Mouse (Mus musculus) forebrain, embryonic 13.5 days (tissue): ENCODE measurements around the gene Atxn2. TPM values are rescaled to one million over a fixed set of nuclear protein-coding genes. Genes with fewer than 3 reads are reported as not detected.

Experiments used
- ATAC-seq: fragments of 200-750 bp; cut with Nextera tagmentation; 2 replicates; pipeline ENCODE4 v1.8.0; 2017
- H3K27ac ChIP-seq: fragments of 300-500 bp; sonication (generic); 2 replicates; pipeline ENCODE4 v1.5.1; 2015; ENCODE audit warnings: inconsistent platforms, mild to moderate bottlenecking, moderate library complexity
- H3K27me3 ChIP-seq: fragments of 300-500 bp; sonication (generic); 2 replicates; pipeline ENCODE4 v1.6.1; 2015; ENCODE audit warnings: mild to moderate bottlenecking, inconsistent platforms
- H3K36me3 ChIP-seq: fragments of 300-500 bp; sonication (generic); 2 replicates; pipeline ENCODE4 v1.6.1; 2015; ENCODE audit warnings: mild to moderate bottlenecking, inconsistent platforms; ENCODE audit not compliant: poor library complexity, severe bottlenecking
- H3K4me1 ChIP-seq: fragments of 300-500 bp; sonication (generic); 2 replicates; pipeline ENCODE4 v1.6.1; 2015; ENCODE audit warnings: inconsistent platforms
- H3K4me2 ChIP-seq: fragments of 300-500 bp; sonication (generic); 2 replicates; pipeline ENCODE4 v1.6.1; 2015; ENCODE audit warnings: inconsistent platforms, mild to moderate bottlenecking, moderate library complexity
- H3K4me3 ChIP-seq: fragments of 300-500 bp; sonication (generic); 2 replicates; pipeline ENCODE4 v1.5.1; 2015; ENCODE audit warnings: mild to moderate bottlenecking, inconsistent platforms
- H3K9ac ChIP-seq: fragments of 300-500 bp; sonication (generic); 2 replicates; pipeline ENCODE4 v1.6.1; 2015; ENCODE audit warnings: mild to moderate bottlenecking, inconsistent platforms
- H3K9me3 ChIP-seq: fragments of 300-500 bp; sonication (generic); replicated peaks from 2 replicates; pipeline ENCODE4 v1.6.1; 2016; ENCODE audit warnings: inconsistent platforms
- WGBS: fragments of 180-500 bp; shearing (Covaris S2); methylation state at CpG from one replicate; pipeline ENCODE4 v1.1.7; 2015; 5-methylcytosine and 5-hydroxymethylcytosine counted together
- polyA plus RNA-seq: library from polyadenylated mRNA; unstranded; fragments of >200 nt; fragmentation: Nextera tagmentation; extraction: Ambion mirVana; gene quantifications from 2 replicates; pipeline ENCODE4 v1.2.1, GENCODE M21; 2015

Gene Atxn2
- polyA plus RNA-seq, 1 experiment from 2014 or later = 57.2 TPM

DNA sequence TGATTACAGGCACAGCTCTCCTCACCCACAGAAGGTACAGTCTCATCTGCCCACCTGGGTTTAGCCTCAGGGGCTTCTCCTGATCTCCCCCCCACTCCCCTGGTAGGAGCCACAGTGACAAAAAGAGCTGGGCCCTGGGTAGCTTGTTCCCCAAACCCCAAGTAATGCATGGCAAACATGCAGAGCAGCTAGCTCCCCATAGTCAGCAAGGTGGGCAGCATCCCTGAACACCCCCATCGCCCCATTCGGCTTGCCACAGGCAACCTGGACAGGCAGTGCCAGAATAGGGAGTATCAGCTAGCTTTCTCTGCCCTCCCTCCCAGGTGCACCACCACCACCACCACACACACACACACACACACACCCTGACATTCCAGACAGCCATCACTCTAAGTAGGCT lies 122.0 kb downstream of the Atxn2 start:
- H3K9me3 ChIP-seq = no peaks in the 10 kb centered on the region
- WGBS = 94% methylated on average over 2 of the region's 2 CpGs
- 0 out of 2 replicates have a peak overlapping the region, but pooled peaks have one; percentile 1 for H3K4me2 ChIP-seq
- H3K36me3 ChIP-seq = no peaks in the 10 kb centered on the region
- H3K4me3 ChIP-seq = no peak overlapping the region
- no peak for ATAC-seq
- peaks cover 61% of the 10 kb centered on the region for H3K27me3 ChIP-seq
- no peak overlapping the region for H3K9ac ChIP-seq
- H3K27ac ChIP-seq = no peak overlapping the region
- peaks cover 44% of the 10 kb centered on the region for H3K4me1 ChIP-seq

DNA sequence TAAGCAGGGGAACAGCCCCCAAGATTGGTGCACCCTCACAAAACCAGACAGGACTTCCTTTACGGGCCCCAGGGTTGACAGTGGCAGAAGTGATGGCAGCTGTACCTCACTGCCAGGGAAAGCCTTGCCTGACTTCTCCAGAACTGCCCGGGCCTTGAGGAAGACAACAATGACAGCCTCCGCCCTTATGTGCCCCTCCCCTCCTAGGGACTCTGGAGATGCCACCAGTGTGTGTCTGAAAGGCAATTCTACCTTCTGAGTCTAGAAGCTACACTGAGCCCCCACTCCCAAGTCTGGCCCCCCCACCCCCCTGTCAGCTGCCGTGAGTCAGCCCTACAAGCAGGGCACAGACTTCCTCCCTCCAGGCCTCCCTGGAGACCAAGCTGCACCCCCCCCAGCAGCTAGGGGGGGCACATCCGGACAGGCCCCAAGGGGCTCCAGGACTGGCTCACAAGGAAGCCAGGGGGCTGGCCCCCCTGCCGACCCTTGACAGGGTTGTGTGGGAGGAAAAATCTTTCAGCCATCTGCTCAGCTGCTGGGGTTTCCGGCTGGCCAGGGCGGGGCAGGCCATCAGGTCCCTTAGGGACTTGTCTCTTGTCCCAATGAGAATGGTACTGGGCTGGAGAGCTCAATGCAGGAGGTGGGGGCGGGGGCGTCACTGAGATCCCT lies 122.6 kb downstream of the Atxn2 start:
- Histone ChIP-seq H3K9me3 (no peaks in the 10 kb centered on the region), H3K27me3 (peaks cover 61% of the 10 kb centered on the region), H3K36me3 (no peaks in the 10 kb centered on the region), H3K27ac (no peak overlapping the region), H3K4me2 (0 out of 2 replicates have a peak overlapping the region, but pooled peaks have one; percentile 1), H3K4me1 (peaks cover 44% of the 10 kb centered on the region), H3K4me3 (no peak overlapping the region), H3K9ac (no peak overlapping the region)
- 69% methylated on average over 10 of the region's 10 CpGs for WGBS
- ATAC-seq = no peak

DNA sequence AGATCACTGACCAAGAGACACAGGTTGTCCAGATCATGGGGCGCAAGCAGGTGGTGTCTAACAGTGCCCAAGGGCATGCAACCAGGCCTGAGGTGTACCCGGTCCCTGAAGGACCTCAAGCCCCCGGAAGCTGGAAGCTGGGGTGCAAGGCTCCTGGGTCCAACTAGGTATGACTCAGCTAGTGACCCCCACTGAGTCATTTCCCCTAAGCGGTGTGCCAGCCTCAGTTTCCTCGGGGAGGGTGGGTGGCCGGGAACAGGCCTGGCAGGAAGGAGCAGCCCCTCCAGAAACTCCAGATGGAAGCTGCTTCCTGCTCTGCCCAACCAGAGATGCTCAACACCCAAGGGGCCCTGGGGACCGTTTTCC lies 123.1 kb downstream of the Atxn2 start:
- Histone ChIP-seq H3K9ac (no peak overlapping the region), H3K27ac (no peak overlapping the region), H3K4me3 (no peak overlapping the region), H3K4me2 (no peak overlapping the region), H3K27me3 (peaks cover 63% of the 10 kb centered on the region), H3K4me1 (peaks cover 42% of the 10 kb centered on the region), H3K36me3 (no peaks in the 10 kb centered on the region), H3K9me3 (no peaks in the 10 kb centered on the region)
- no peak for ATAC-seq
- 84% methylated on average over 7 of the region's 7 CpGs for WGBS

DNA sequence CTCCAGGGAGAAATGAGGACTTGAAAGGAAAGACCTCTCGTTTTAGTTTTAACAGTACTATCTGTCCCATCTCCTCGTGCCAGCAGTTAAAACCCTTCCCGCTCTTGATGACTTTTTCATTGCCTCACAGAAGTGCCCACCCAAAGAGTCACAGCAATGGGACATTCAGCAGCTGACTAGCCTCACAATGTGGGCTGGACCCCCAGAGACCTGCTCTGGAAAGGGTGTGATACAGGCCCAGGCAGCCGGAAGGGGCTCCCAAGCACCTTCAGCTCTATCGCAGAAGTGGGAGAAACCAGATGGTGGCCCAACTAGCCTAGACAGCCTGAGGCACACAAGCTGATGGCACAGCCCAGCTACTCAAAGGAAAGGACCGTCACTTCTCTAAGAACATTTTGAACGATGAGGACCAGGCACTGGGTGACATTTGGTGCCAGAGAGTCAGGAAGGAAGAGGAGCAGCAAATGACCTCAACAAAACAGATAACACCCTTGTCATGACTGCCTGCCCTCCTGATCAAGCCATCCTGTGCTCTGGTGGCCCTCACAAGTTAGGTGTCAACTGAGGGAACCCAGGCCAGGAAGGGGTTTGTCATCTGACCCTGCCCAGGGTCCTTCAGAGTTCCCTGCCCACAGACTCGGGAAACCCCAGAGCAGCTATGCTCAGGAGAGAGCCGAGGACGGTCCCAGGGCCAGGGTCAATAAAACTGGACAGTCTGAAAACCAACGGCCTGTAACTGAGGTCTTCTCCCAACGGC lies 124.0 kb downstream of the Atxn2 start:
- peak overlapping the region; percentile 69 for H3K4me3 ChIP-seq
- 51% methylated on average over 12 of the region's 12 CpGs for WGBS
- H3K4me1 ChIP-seq = peaks cover 39% of the 10 kb centered on the region
- H3K9me3 ChIP-seq = no peaks in the 10 kb centered on the region
- no peak for ATAC-seq
- H3K9ac ChIP-seq = peak overlapping the region; percentile 77
- H3K27me3 ChIP-seq = peaks cover 60% of the 10 kb centered on the region
- H3K36me3 ChIP-seq = no peaks in the 10 kb centered on the region
- no peak overlapping the region for H3K27ac ChIP-seq
- peak overlapping the region; percentile 94 for H3K4me2 ChIP-seq

DNA sequence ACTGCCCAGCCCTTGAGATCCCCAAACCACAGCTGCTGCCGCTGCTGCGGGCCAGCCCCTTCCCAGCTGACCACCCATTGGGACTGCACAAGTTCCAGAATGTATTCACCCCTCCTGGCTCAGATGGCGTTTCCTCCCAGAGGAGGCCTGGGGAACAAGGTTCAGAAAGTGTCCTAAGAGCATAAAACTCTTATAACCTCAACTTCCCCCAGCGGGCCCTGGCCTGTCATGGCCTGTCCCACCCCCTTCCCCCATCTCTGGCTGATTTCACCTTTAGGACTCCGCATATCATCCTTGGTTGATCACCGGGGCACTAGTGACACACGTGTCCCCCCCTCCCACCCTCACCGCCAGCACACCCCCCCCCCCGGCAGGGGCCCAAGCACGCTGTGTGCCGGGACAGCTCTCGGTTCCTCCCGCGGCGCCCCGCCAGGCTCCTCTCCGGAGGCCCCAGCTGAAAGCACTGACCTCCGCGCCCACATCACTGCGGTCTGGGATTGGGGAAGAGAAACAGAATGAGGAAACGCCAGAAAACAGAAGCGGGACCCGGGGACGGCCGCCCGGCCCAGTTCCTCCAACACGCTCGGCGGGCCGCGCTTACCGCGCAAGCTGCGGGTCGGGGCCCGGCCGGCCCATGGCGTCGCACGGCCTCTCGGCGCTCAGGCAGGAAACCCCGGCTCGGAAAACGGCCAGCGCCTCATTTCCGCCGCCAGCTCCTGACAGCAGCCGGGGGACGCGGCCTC lies 125.0 kb downstream of the Atxn2 start:
- ATAC-seq = peak; percentile 23
- Histone ChIP-seq H3K4me2 (peak overlapping the region; percentile 94), H3K36me3 (no peaks in the 10 kb centered on the region), H3K27ac (no peak overlapping the region; the same call in 1 of the 2 replicates), H3K9ac (peak overlapping the region; percentile 77), H3K4me1 (peaks cover 39% of the 10 kb centered on the region), H3K4me3 (peak overlapping the region; percentile 69), H3K27me3 (peaks cover 61% of the 10 kb centered on the region), H3K9me3 (no peaks in the 10 kb centered on the region)
- WGBS = 0% methylated on average over 51 of the region's 51 CpGs

DNA sequence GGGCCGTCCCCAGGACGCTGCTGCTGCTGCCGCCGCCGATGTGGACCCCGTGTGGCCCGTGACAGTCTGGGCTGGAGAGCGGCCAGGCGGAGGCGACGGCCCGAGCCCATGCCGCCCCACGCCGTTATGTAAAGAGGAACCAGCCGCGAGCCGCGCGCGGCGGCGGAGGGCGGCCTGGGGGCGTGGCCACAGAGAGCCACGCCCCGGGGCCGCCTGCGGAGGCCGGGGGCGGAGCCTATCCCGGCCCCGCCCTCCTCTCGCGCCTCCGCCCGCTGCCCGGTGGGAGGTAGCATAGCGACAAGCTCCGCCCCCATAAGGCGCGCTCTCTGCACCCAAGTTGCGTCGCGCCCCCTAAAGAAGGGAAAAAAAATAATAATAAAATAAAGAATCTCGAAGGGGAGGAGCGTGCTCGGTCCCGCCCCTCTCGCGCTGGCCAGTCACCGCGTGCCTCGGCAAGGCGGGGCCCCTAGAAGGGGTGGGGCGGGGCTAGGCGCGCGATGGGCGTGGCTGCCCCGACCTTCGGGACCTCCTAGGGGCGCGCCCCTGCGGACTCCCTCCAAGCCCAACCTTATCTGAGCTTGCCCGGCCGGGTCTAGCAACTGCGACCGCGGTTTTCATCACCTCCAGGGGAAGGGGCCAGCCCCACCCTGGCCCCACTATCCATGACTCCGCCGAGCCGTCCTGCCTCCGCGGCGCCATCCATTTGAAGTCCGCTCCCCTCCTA lies 125.7 kb downstream of the Atxn2 start:
- peak overlapping the region; percentile 77 for H3K9ac ChIP-seq
- H3K9me3 ChIP-seq = no peaks in the 10 kb centered on the region; the same call in 1 of the 2 replicates
- ATAC-seq = peak; percentile 75
- H3K27ac ChIP-seq = no peak overlapping the region; the same call in 1 of the 2 replicates
- under 1% methylated on average over 59 of the region's 77 CpGs for WGBS
- H3K36me3 ChIP-seq = no peaks in the 10 kb centered on the region
- H3K4me1 ChIP-seq = peaks cover 39% of the 10 kb centered on the region
- peak overlapping the region; percentile 94 for H3K4me2 ChIP-seq
- H3K4me3 ChIP-seq = peak overlapping the region; percentile 69
- H3K27me3 ChIP-seq = peaks cover 68% of the 10 kb centered on the region

DNA sequence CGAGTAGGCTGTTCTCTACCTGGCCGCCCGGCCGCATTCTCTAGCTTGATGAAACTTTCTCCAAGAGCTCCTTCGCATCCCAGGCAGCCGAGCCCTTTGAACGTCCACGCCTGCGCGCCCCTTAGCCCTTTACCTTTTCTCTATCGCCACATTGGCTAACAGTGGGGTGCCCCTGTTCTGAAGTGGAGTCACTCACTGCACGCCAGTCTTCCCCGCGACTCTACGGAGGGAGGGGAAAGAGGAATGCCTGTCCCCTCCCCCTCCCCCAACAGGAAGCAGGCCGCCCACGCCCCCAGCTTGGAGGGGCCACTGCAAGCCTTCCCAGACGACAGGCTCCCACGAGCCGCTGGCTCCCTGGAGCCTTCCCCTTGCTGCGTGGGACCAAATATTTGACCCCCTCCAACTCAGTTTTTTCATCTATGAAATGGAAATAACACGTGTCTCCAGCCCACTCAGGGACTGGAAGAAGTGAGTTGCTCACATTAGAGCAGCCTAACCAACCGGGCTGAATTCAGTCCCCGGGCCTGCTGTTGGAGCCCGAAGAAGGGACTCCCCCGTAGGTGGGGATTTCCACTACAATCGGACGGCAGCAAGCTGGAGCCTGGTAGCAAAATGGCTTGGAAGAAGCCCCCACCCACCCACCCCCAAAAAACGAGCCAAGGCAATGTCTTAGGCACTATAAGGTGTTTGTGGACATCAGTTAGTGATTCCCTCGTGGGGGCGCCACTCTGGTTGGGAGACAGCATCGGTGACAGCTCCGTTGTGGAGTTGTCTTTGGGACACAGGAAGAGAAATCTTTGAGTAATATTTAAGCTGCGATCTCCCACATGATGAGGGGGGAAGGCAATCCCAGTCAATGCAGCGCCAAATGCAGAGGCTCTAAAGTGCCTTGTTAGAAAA lies 126.6 kb downstream of the Atxn2 start, which contains the start of gene Sh2b3:
Gene Sh2b3, minus strand, starts transcription at position 206 of the 900 bp plus-strand sequence.
- H3K4me1 ChIP-seq = peaks cover 46% of the 10 kb centered on the region
- no peak within 1 kb of the TSS; the same call in 1 of the 2 replicates for H3K27ac ChIP-seq
- WGBS = 1% methylated on average over 35 of the region's 35 CpGs
- peak; percentile 12; the same call in 1 of the 2 replicates for ATAC-seq
- H3K9me3 ChIP-seq = no peaks in the 10 kb centered on the region; the same call in 1 of the 2 replicates
- peak within 1 kb of the TSS; percentile 69 for H3K4me3 ChIP-seq
- peak within 1 kb of the TSS; percentile 94 for H3K4me2 ChIP-seq
- H3K36me3 ChIP-seq = no peaks in the 10 kb centered on the region
- H3K9ac ChIP-seq = peak within 1 kb of the TSS; percentile 77
- H3K27me3 ChIP-seq = peaks cover 76% of the 10 kb centered on the region

DNA sequence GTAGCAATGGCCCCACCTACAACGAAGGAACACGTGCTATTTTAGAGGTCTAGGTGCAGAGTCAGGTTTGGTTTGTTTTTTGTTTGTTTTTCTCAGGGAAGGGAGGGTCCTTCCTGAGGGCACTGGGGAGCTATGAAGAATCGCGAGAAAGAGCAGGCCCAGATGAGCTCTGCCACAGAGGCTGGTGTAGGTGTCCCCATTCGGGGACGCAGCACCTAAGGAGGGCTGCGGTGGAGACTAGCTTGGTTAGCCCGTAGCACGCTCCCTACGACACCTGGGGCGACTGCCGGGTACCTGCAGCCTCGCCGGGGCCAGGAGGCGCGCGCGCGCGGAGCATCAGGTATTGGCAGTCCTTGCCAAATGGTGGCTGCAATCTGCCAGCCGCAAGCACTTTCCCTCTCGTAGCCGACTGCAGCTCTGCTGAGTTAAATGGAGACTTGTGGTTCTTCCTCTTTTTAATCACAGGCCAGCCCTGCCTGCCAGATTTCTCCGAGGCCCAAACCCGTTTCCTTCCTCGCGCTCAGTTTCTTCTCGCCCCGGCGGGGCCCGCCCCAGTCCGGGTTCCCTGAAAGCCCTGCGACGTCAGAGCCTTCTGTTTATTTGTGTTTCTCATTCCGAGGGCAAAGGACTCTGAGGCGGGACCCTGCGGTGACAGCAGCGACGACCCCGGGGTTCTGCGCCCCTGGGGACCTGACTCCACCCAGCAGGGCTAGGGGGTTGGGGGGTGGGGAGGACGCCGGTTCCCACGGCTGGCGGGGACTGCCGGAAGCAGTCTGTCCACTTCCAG lies 127.4 kb downstream of the Atxn2 start:
- Histone ChIP-seq H3K36me3 (no peaks in the 10 kb centered on the region), H3K27ac (no peak overlapping the region), H3K4me2 (peak overlapping the region; percentile 94), H3K9me3 (no peaks in the 10 kb centered on the region; the same call in 1 of the 2 replicates), H3K9ac (peak overlapping the region; percentile 51), H3K4me3 (peak overlapping the region; percentile 34), H3K27me3 (peaks cover 83% of the 10 kb centered on the region), H3K4me1 (peaks cover 52% of the 10 kb centered on the region)
- ATAC-seq = no peak
- WGBS = 1% methylated on average over 46 of the region's 46 CpGs

DNA sequence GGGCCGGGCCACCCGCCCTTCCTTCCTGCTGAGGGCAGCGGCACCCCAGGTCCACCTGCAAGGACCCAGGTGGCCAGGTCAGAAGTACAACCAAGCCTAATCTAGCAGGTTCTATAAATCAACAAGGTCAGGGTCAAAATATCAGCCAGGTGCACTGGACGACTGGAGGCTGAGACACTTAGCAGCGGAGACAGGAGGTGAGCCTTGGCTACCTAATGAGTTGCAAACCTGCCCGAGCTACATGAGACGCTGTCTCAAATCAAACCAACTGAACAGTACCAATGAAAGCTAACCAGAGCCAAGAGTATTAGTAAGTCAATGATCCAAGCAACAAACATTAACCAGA lies 128.0 kb downstream of the Atxn2 start:
- Histone ChIP-seq H3K27me3 (peaks cover 86% of the 10 kb centered on the region), H3K4me1 (peaks cover 52% of the 10 kb centered on the region)

DNA sequence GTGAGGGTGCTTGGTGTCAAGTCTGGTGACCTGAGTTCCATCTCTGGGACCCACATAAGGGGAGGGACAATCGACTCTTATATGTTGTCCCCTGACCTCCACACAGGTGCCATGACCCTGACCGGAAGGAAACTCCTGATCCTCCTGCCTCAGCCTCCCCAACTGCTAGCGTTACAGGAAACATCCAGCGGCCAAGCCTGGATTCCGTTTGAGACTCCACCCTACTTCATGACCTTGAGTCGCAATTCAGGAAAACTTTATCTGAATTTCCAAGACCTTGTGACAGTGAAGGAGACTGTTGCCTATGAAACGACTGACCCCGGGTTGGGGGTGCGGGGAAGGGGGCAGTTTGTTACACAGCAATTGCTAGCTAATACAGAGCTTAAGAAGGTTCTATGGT lies 130.4 kb downstream of the Atxn2 start:
- H3K27me3 ChIP-seq = peaks cover 85% of the 10 kb centered on the region
- no peaks in the 10 kb centered on the region; the same call in 1 of the 2 replicates for H3K9me3 ChIP-seq
- H3K9ac ChIP-seq = no peak overlapping the region
- H3K4me3 ChIP-seq = no peak overlapping the region
- WGBS = 94% methylated on average over 9 of the region's 9 CpGs
- H3K4me2 ChIP-seq = no peak overlapping the region
- no peak for ATAC-seq
- no peaks in the 10 kb centered on the region for H3K36me3 ChIP-seq
- no peak overlapping the region for H3K27ac ChIP-seq
- H3K4me1 ChIP-seq = peaks cover 34% of the 10 kb centered on the region

More for the DNA sequence above, 128.0 kb downstream of the Atxn2 start:
- ATAC-seq = no peak
- H3K36me3 ChIP-seq = no peaks in the 10 kb centered on the region
- H3K9ac ChIP-seq = 0 out of 2 replicates have a peak overlapping the region, but pooled peaks have one; percentile 51
- H3K9me3 ChIP-seq = no peaks in the 10 kb centered on the region; the same call in 1 of the 2 replicates
- peak overlapping the region; percentile 94 for H3K4me2 ChIP-seq
- H3K4me3 ChIP-seq = peak overlapping the region; percentile 34
- no peak overlapping the region for H3K27ac ChIP-seq
- WGBS = 40% methylated on average over 7 of the region's 7 CpGs
